Mouse (Mus musculus): ENCODE results near the gene Olfr378.

Gene Olfr378

DNA sequence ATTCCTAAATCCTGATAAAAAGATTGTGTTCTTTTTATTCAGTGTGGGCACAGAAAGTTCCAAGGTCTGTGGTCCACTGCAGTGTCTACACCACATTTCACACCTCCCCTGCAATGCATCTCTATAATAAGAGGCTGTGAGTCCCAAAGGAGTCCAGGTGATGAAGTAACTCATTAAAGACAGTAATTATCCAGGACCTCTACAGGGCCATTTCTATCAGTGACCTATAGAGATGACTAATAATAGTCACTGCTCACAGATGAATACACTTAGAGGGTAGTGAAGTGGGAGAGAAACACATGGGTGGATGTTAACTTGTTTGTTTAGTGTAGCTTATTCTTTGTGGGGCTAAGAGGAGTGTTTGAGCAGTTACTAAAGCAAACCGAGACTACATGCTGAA lies at the start of gene Olfr378:
TSS of gene Olfr378 (minus strand) at position 101 of the 400 bp plus-strand sequence.
- DNase-seq (ENCODE audit: inconsistent ontology term), result no peak

- DNase-seq (ENCODE audit: inconsistent ontology term), result no peak
Measured at GRCm38 (mm10) chr11:73457408-73457807, 29.1 kb upstream of the Olfr378 start, which contains the start of gene Olfr380. Gene Olfr380 (minus strand): TSS chr11:73457508.

GRCm38 (mm10) chr11:73399514-73399913 lies 28.8 kb downstream of the Olfr378 start, which contains the start of gene Olfr1:
Gene Olfr1 (minus strand): TSS chr11:73399614.
- DNase-seq (ENCODE audit: inconsistent ontology term), result no peak

DNA sequence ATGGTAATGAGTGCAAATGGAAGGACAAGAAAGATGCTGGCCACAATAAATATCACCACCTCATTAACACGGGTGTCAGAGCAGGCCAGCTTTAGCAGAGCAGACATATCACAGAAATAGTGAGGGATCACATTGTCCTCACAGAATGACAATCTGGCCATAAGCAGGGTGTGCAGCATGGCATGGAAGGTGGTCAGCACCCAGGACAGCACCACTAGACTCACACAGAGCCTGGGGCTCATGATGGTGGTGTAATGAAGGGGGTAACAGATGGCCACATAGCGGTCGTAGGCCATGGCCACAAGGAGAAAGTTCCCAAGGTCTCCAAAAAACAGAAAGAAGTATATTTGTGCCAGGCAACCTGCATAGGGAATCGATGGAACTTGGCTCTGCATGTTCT lies 32.9 kb downstream of the Olfr378 start:
- no peak for DNase-seq (ENCODE audit: inconsistent ontology term)

Data from Muller cell, postnatal 12 days (primary cell).